Mouse (Mus musculus): Measurements from ENCODE around the gene Taf4. TPM values are rescaled to one million over a fixed set of nuclear protein-coding genes. Genes with fewer than 3 reads are reported as not detected.

The Taf4 gene
- polyA plus RNA-seq, 1 experiment: 11.5 TPM

DNA sequence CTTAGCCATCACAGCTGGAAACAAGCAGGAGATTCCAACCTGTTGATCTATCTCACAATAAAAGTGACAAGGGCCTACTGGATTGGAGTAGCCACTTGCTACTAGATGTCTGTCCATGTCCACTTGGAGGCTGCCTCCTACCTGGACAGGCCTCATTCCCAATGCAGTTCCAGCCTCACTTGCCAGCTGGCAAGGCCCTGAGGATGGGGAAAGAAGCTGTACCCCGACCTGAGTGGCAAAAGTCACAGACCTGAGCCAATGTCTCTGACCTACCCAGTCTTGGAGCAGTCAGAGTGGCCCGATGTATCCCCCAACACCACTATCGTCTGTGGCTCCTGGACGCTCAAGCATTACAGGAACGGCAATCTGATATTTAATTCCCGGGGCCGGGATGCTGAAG lies 37.2 kb upstream of the Taf4 start:
- no peak overlapping the region for H3K27ac ChIP-seq (ENCODE audit: insufficient read depth, low read length)
- no peaks in the 10 kb centered on the region for H3K4me1 ChIP-seq (ENCODE audit: control insufficient read depth, insufficient read depth, low read length)
- no peak overlapping the region for H3K4me3 ChIP-seq (ENCODE audit: insufficient read depth, low read length)
- TF ChIP-seq POLR2A (IDR thresholded peaks at IDR 0.05; ENCODE audit: low read depth, low read length) (no peak), CTCF (IDR thresholded peaks at IDR 0.05; ENCODE audit: borderline replicate concordance, insufficient read depth, low read length) (no peak)

GRCm38 (mm10) chr2:180011370-180011769 lies 34.9 kb upstream of the Taf4 start:
- TF ChIP-seq CTCF (IDR thresholded peaks at IDR 0.05; ENCODE audit: borderline replicate concordance, insufficient read depth, low read length): no peak
- TF ChIP-seq POLR2A (IDR thresholded peaks at IDR 0.05; ENCODE audit: low read depth, low read length): no peak
- no peak overlapping the region for H3K4me3 ChIP-seq (ENCODE audit: insufficient read depth, low read length)
- H3K27ac ChIP-seq (ENCODE audit: insufficient read depth, low read length): no peak overlapping the region
- H3K4me1 ChIP-seq (ENCODE audit: control insufficient read depth, insufficient read depth, low read length): no peaks in the 10 kb centered on the region

DNA sequence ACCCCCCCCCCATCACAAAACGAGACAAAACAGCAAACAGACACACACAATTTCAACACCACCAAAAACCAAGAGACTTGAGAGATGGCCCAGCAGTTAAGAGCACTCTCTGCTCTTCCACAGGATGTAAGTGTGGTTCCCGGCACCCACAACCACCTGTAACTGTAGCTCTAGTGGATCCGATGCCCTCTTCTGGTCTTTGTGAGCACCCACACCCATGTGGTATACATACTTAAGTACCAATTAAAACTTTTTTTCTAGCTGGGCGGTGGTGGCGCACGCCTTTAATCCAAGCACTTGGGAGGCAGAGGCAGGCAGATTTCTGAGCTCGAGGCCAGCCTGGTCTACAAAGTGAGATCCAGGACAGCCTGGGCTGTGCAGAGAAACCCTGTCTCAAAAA lies 34.2 kb upstream of the Taf4 start:
- no peaks in the 10 kb centered on the region for H3K4me1 ChIP-seq (ENCODE audit: control insufficient read depth, insufficient read depth, low read length)
- H3K27ac ChIP-seq (ENCODE audit: insufficient read depth, low read length): no peak overlapping the region
- no peak overlapping the region for H3K4me3 ChIP-seq (ENCODE audit: insufficient read depth, low read length)
- TF ChIP-seq CTCF (IDR thresholded peaks at IDR 0.05; ENCODE audit: borderline replicate concordance, insufficient read depth, low read length): no peak
- TF ChIP-seq POLR2A (IDR thresholded peaks at IDR 0.05; ENCODE audit: low read depth, low read length): no peak

GRCm38 (mm10) chr2:180006352-180007017 lies 30.0 kb upstream of the Taf4 start:
- H3K4me1 ChIP-seq (ENCODE audit: control insufficient read depth, insufficient read depth, low read length): no peaks in the 10 kb centered on the region
- no peak overlapping the region for H3K4me3 ChIP-seq (ENCODE audit: insufficient read depth, low read length)
- H3K27ac ChIP-seq (ENCODE audit: insufficient read depth, low read length): no peak overlapping the region
- TF ChIP-seq POLR2A (IDR thresholded peaks at IDR 0.05; ENCODE audit: low read depth, low read length) (no peak), CTCF (IDR thresholded peaks at IDR 0.05; ENCODE audit: borderline replicate concordance, insufficient read depth, low read length) (no peak)

- no peak for TF ChIP-seq POLR2A (IDR thresholded peaks at IDR 0.05; ENCODE audit: low read depth, low read length)
- no peak for TF ChIP-seq CTCF (IDR thresholded peaks at IDR 0.05; ENCODE audit: borderline replicate concordance, insufficient read depth, low read length)
- H3K4me3 ChIP-seq (ENCODE audit: insufficient read depth, low read length): no peak overlapping the region
- H3K27ac ChIP-seq (ENCODE audit: insufficient read depth, low read length): no peak overlapping the region
- H3K4me1 ChIP-seq (ENCODE audit: control insufficient read depth, insufficient read depth, low read length): no peaks in the 10 kb centered on the region
Observed at GRCm38 (mm10) chr2:180005656-180006351, 29.4 kb upstream of the Taf4 start.

DNA sequence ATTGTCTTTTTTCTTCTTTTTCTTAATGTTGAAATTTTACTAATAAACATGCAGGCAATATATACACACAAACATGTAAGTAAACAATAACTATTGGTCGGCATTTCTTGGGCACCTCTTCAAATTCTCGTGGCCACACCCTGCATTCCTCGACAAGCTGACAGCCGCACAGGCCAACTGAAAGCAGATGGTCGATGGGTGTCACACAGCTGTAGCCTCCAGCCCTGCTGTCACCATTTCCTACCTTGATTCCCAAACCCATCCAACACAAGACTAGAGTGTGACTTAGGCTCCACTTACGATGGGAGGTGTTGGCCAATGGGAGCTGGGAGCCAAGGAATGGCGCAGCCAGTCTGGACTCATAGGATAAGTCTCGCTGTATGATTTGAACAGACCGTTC lies 25.2 kb upstream of the Taf4 start:
- H3K27ac ChIP-seq (ENCODE audit: insufficient read depth, low read length): no peak overlapping the region
- TF ChIP-seq POLR2A (IDR thresholded peaks at IDR 0.05; ENCODE audit: low read depth, low read length) (no peak), CTCF (IDR thresholded peaks at IDR 0.05; ENCODE audit: borderline replicate concordance, insufficient read depth, low read length) (no peak)
- no peak overlapping the region for H3K4me3 ChIP-seq (ENCODE audit: insufficient read depth, low read length)
- no peaks in the 10 kb centered on the region; the same call in 1 of the 2 replicates for H3K4me1 ChIP-seq (ENCODE audit: control insufficient read depth, insufficient read depth, low read length)

GRCm38 (mm10) chr2:179998431-179998830 lies 22.0 kb upstream of the Taf4 start:
- Histone ChIP-seq H3K27ac (ENCODE audit: insufficient read depth, low read length) (no peak overlapping the region), H3K4me1 (ENCODE audit: control insufficient read depth, insufficient read depth, low read length) (no peaks in the 10 kb centered on the region; the same call in 1 of the 2 replicates), H3K4me3 (ENCODE audit: insufficient read depth, low read length) (no peak overlapping the region)
- TF ChIP-seq POLR2A (IDR thresholded peaks at IDR 0.05; ENCODE audit: low read depth, low read length) (no peak), CTCF (IDR thresholded peaks at IDR 0.05; ENCODE audit: borderline replicate concordance, insufficient read depth, low read length) (no peak)

DNA sequence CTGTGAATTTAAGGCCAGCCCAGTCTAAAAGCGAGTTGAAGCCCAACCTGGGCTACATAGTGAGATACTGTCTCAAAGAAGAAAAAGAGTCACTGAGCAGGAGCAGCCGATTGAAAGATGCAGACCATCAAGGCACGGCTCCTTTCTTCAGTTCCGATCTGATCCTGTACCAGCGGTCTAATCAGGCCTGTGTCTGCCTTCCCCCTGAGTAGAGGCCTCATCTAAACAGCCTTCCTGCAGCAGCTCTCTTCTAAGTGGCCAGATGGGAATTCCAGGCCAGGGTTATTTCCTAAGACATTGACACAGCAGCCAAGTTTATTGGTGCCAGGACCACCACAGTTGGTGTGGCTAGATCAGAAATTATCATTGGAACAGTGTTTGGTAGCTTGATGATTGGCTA lies 16.6 kb upstream of the Taf4 start:
- Histone ChIP-seq H3K4me1 (ENCODE audit: control insufficient read depth, insufficient read depth, low read length) (no peaks in the 10 kb centered on the region), H3K27ac (ENCODE audit: insufficient read depth, low read length) (no peak overlapping the region), H3K4me3 (ENCODE audit: insufficient read depth, low read length) (no peak overlapping the region)
- TF ChIP-seq CTCF (IDR thresholded peaks at IDR 0.05; ENCODE audit: borderline replicate concordance, insufficient read depth, low read length) (no peak), POLR2A (IDR thresholded peaks at IDR 0.05; ENCODE audit: low read depth, low read length) (no peak)

GRCm38 (mm10) chr2:179989098-179989497 lies 12.7 kb upstream of the Taf4 start:
- H3K4me1 ChIP-seq (ENCODE audit: control insufficient read depth, insufficient read depth, low read length): no peaks in the 10 kb centered on the region
- TF ChIP-seq POLR2A (IDR thresholded peaks at IDR 0.05; ENCODE audit: low read depth, low read length) (no peak), CTCF (IDR thresholded peaks at IDR 0.05; ENCODE audit: borderline replicate concordance, insufficient read depth, low read length) (no peak)
- H3K27ac ChIP-seq (ENCODE audit: insufficient read depth, low read length): no peak overlapping the region
- no peak overlapping the region for H3K4me3 ChIP-seq (ENCODE audit: insufficient read depth, low read length)

DNA sequence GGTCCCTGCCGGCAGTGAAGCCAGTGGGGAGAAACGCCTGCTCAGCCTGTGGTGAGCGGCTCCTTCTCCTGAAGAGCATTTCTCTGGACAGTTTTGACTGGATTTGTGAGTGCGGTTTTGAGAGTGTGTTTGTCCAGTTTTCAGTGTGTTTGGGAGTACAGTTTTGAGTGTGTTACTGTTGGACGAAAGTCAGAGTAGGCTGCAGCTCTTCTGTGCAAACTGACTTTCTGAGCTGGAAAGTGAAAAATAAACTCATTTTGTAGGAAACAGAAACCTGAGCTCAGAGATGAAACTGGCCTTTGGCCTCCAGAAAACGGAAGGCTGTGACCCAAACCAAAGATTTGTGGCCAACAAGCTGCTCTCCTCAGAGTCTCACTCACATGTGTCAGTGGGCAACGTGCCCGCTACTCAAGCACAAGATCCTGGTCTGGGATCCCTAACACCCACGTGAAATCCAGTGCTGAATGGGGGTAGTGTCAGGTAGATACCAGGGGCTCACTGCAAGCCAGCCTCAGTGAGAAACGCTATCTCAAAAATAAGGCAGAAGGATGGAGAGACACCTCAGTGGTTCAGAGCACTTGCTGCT lies 10.1 kb upstream of the Taf4 start:
- no peak for TF ChIP-seq POLR2A (IDR thresholded peaks at IDR 0.05; ENCODE audit: low read depth, low read length)
- TF ChIP-seq CTCF (IDR thresholded peaks at IDR 0.05; ENCODE audit: borderline replicate concordance, insufficient read depth, low read length): no peak
- H3K4me3 ChIP-seq (ENCODE audit: insufficient read depth, low read length): no peak overlapping the region
- H3K27ac ChIP-seq (ENCODE audit: insufficient read depth, low read length): no peak overlapping the region

More for the DNA sequence above, 10.1 kb upstream of the Taf4 start:
- H3K4me1 ChIP-seq (ENCODE audit: control insufficient read depth, insufficient read depth, low read length): no peaks in the 10 kb centered on the region
